Mouse (Mus musculus): ENCODE measurements around the gene Slc39a7.

DNA sequence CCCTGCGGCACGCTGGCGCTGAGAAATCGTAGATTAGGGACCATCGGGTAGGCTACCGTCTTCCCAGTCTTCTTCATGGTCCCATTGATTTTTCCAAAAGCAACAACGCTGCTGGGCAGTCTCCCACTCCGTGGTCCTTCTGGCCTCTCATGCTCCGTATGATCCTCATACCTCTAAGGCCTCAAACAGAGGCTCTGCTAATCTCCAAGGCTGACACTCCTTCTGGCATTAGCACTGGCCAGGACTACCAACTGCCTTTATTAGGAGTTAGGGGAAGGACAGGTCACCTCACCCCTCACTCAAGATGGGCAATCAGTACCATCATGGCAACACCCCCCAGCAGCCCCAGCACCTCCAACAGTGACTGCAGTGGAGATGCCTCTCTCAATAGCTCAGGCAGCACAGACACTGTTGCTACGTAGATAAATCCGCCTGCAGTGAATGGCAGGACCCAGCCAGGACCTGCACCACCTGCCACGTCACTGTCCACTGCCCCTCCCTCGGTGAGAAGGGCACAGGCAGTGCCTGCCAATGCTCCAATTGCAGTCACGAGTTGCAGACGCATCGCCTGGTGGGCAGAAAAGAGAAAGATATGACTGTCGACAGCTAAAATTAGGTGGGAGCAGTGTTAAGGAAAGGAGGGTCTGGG lies 2.9 kb downstream of the Slc39a7 start:
- TF ChIP-seq POLR2A (IDR thresholded peaks at IDR 0.05; ENCODE audit: extremely low read depth, insufficient read depth, low read length), result no peak
- no peak for TF ChIP-seq CTCF (IDR thresholded peaks at IDR 0.05; ENCODE audit: low read depth, low read length)
